Mouse (Mus musculus) ES-E14 (cell line): ENCODE measurements around the gene Nudt3. TPM values are rescaled to one million over a fixed set of nuclear protein-coding genes. Genes with fewer than 3 reads are reported as not detected.

Source experiments
- DNase-seq: peaks from one replicate; pipeline ENCODE4 v3.0.0-alpha.2; 2013; ENCODE audit warnings: low read depth, low spot score
- H3K27ac ChIP-seq: 2 replicates; pipeline ENCODE4 v1.5.1; 2012; ENCODE audit warnings: low read depth, mild to moderate bottlenecking, low read length, moderate library complexity, mixed read lengths; ENCODE audit not compliant: poor library complexity, insufficient read depth, severe bottlenecking
- H3K36me3 ChIP-seq: 2 replicates; pipeline ENCODE4 v1.6.1; 2012; ENCODE audit warnings: mild to moderate bottlenecking, low read length, moderate library complexity, mixed read lengths; ENCODE audit not compliant: control insufficient read depth, poor library complexity, insufficient read depth, severe bottlenecking
- H3K4me1 ChIP-seq, 2 experiments: fragments of 150-350 bp in 1 of 2; sonication (generic) in 1 of 2; 2 replicates each; pipeline ENCODE4 v1.6.1; 2012; ENCODE audit warnings: low read length in 2 of 2, mild to moderate bottlenecking in 1 of 2, mixed read lengths in 1 of 2; ENCODE audit not compliant: control insufficient read depth in 2 of 2, insufficient read depth in 2 of 2, poor library complexity in 1 of 2
- H3K4me3 ChIP-seq, 2 experiments: fragments of 150-350 bp in 1 of 2; sonication (generic) in 1 of 2; 2 replicates each; pipeline ENCODE4 v1.5.1; 2012; ENCODE audit warnings: low read length in 2 of 2, low read depth in 1 of 2, mild to moderate bottlenecking in 1 of 2, mixed read lengths in 1 of 2; ENCODE audit not compliant: insufficient read depth in 1 of 2, poor library complexity in 1 of 2, severe bottlenecking in 1 of 2
- H3K9ac ChIP-seq: 2 replicates; pipeline ENCODE4 v1.6.1; 2012; ENCODE audit warnings: low read depth, mild to moderate bottlenecking, low read length, mixed read lengths; ENCODE audit not compliant: poor library complexity, insufficient read depth, severe bottlenecking
- H3K9me3 ChIP-seq: fragments of 150-350 bp; sonication (generic); 2 replicates; pipeline ENCODE4 v1.6.1; 2012; ENCODE audit warnings: low read depth, mild to moderate bottlenecking, low read length; ENCODE audit not compliant: control insufficient read depth, insufficient read depth
- CHD2 ChIP-seq: IDR thresholded peaks from 2 replicates; pipeline ENCODE4 v1.6.1; 2014; ENCODE audit warnings: mild to moderate bottlenecking, low read depth, low read length, inconsistent platforms
- HCFC1 ChIP-seq: IDR thresholded peaks from 2 replicates; pipeline ENCODE4 v1.6.1; 2012; ENCODE audit warnings: low read length, inconsistent platforms, borderline replicate concordance; ENCODE audit not compliant: insufficient read depth
- MAFK ChIP-seq: IDR thresholded peaks from 2 replicates; pipeline ENCODE4 v1.6.1; 2014; ENCODE audit warnings: mild to moderate bottlenecking, low read depth, low read length, inconsistent platforms; ENCODE audit not compliant: insufficient read depth
- ZC3H11A ChIP-seq: IDR thresholded peaks from 2 replicates; pipeline ENCODE4 v1.6.1; 2012; ENCODE audit warnings: low read depth, mild to moderate bottlenecking, inconsistent platforms, low read length, borderline replicate concordance
- ZNF384 ChIP-seq: IDR thresholded peaks from 2 replicates; pipeline ENCODE4 v1.6.1; 2012; ENCODE audit warnings: low read depth, low read length, inconsistent platforms
- in situ Hi-C, 2 experiments: fragments of 600-800 bp; cut with MboI; formaldehyde crosslinking; loops; one replicate each; pipeline ENCODE4 v1.15.1; 2025; ENCODE audit warnings: low sequenced_read_pairs in 2 of 2, inconsistent platforms in 1 of 2; ENCODE audit not compliant: unreplicated experiment in 2 of 2
- total RNA-seq: library from RNA; depleted of rRNA; stranded (reverse); fragments of 300-350 nt; gene quantifications from 2 replicates; pipeline ENCODE4 v1.2.3, GENCODE M21; 2012

The Nudt3 gene
- total RNA-seq, 1 experiment: 97.9 TPM

DNA sequence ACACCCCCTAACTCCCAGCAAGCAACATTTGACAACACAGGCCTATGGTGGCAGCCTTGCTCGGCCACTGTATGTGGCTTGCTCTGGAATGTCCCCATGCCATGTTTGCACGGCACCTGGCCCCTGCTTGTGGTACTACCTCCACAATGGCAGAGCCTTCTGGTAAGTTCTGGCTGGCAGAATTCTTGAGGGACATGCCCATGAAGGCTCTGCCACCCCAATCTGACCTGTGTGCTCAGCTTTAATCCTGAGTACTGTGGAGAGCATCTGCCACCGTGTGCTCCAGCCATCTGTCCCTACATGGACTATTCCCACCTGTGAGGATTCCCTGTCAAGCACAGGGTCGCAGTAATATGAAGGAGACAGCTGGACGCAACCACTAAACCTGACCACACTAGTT is 22.4 kb downstream of the Nudt3 start:
- no peak overlapping the region for H3K4me3 ChIP-seq
- in situ Hi-C loops: no loop called here
- no peak for TF ChIP-seq HCFC1
- TF ChIP-seq ZC3H11A: no peak
- TF ChIP-seq CHD2: no peak
- TF ChIP-seq MAFK: no peak
- no peak for TF ChIP-seq ZNF384
- H3K4me1 ChIP-seq: peaks cover 8 to 35% of the 10 kb centered on the region in 2 experiments
- no peaks in the 10 kb centered on the region for H3K9me3 ChIP-seq
- no peak for DNase-seq
- H3K27ac ChIP-seq: no peak overlapping the region
- H3K36me3 ChIP-seq: peaks cover 8% of the 10 kb centered on the region; the same call in 1 of the 2 replicates
- no peak overlapping the region for H3K9ac ChIP-seq

GRCm38 (mm10) chr17:27600286-27600685 is 23.0 kb downstream of the Nudt3 start:
- Histone ChIP-seq H3K36me3 (peaks cover 10% of the 10 kb centered on the region; the same call in 1 of the 2 replicates), H3K9ac (no peak overlapping the region), H3K4me3 (no peak overlapping the region), H3K27ac (no peak overlapping the region), H3K9me3 (no peaks in the 10 kb centered on the region), H3K4me1 (peaks cover 8 to 37% of the 10 kb centered on the region in 2 experiments)
- in situ Hi-C loops: no loop called here
- DNase-seq: no peak
- no peak for TF ChIP-seq ZNF384
- TF ChIP-seq HCFC1: no peak
- no peak for TF ChIP-seq CHD2
- no peak for TF ChIP-seq MAFK
- no peak for TF ChIP-seq ZC3H11A

GRCm38 (mm10) chr17:27596376-27597190 is 26.7 kb downstream of the Nudt3 start:
- Histone ChIP-seq H3K9ac (peak overlapping the region; percentile 29; the same call in 1 of the 2 replicates), H3K4me3 (no peak overlapping the region), H3K9me3 (no peaks in the 10 kb centered on the region), H3K36me3 (peaks cover 13% of the 10 kb centered on the region; the same call in 1 of the 2 replicates), H3K27ac (peak overlapping the region; percentile 3; the same call in 1 of the 2 replicates), H3K4me1 (peaks cover 0 to 12% of the 10 kb centered on the region in 2 experiments; a peak in 2 of 4 replicates)
- in situ Hi-C loops: no loop called here
- no peak for TF ChIP-seq ZNF384
- TF ChIP-seq MAFK: no peak
- TF ChIP-seq CHD2: no peak
- TF ChIP-seq HCFC1: no peak
- no peak for TF ChIP-seq ZC3H11A
- DNase-seq: no peak

GRCm38 (mm10) chr17:27595659-27596375 is 27.5 kb downstream of the Nudt3 start:
- Histone ChIP-seq H3K27ac (no peak overlapping the region), H3K4me1 (peaks cover 0 to 13% of the 10 kb centered on the region in 2 experiments; a peak in 2 of 4 replicates), H3K4me3 (no peak overlapping the region), H3K9ac (no peak overlapping the region), H3K36me3 (peaks cover 16% of the 10 kb centered on the region; the same call in 1 of the 2 replicates), H3K9me3 (no peaks in the 10 kb centered on the region)
- in situ Hi-C loops: no loop called here
- no peak for DNase-seq
- no peak for TF ChIP-seq ZC3H11A
- no peak for TF ChIP-seq CHD2
- TF ChIP-seq HCFC1: no peak
- TF ChIP-seq MAFK: no peak
- TF ChIP-seq ZNF384: no peak
